Mouse (Mus musculus): ENCODE measurements around the gene Jpt1. TPM values are rescaled to one million over a fixed set of nuclear protein-coding genes. Genes with fewer than 3 reads are reported as not detected.

Gene Jpt1
- 163 and 173 TPM in 2 replicates for polyA plus RNA-seq (2011; ENCODE audit: insufficient read depth, insufficient read length, low read depth, missing spikeins)

- no peaks in the 10 kb centered on the region for H3K4me1 ChIP-seq (ENCODE audit: control insufficient read depth, insufficient read depth, low read length)
- peaks cover 4% of the 10 kb centered on the region; the same call in 1 of the 2 replicates for H3K36me3 ChIP-seq (ENCODE audit: control insufficient read depth, insufficient read depth, low read length, poor library complexity, severe bottlenecking)
- no peak for TF ChIP-seq CTCF (IDR thresholded peaks at IDR 0.05; ENCODE audit: low read depth, low read length)
- peak; percentile 94 for TF ChIP-seq POLR2A (IDR thresholded peaks at IDR 0.05; ENCODE audit: insufficient read depth, low read length)
- TF ChIP-seq EP300 (IDR thresholded peaks at IDR 0.05; ENCODE audit: insufficient read depth, low read depth, low read length), result no peak
- H3K27ac ChIP-seq (ENCODE audit: insufficient read depth, low read length), result peak within 1 kb of the TSS; percentile 27
- H3K9ac ChIP-seq (ENCODE audit: low read depth, poor library complexity, severe bottlenecking), result peak within 1 kb of the TSS; percentile 91
- peak within 1 kb of the TSS; percentile 96 for H3K4me3 ChIP-seq (ENCODE audit: low read depth, low read length)
- no peaks in the 10 kb centered on the region for H3K27me3 ChIP-seq (ENCODE audit: control insufficient read depth, insufficient read depth, low read length, poor library complexity, severe bottlenecking)
- peaks cover 5% of the 10 kb centered on the region for H3K9me3 ChIP-seq (replicated peaks; ENCODE audit: control insufficient read depth, insufficient read depth, low read length, poor library complexity, severe bottlenecking)
Measured at GRCm38 (mm10) chr11:115514238-115514663, at the start of gene Jpt1. Gene Jpt1 (minus strand): TSS chr11:115514387.

- no peaks in the 10 kb centered on the region; the same call in 1 of the 2 replicates for H3K9me3 ChIP-seq (replicated peaks; ENCODE audit: control insufficient read depth, insufficient read depth, low read length, poor library complexity, severe bottlenecking)
- H3K36me3 ChIP-seq (ENCODE audit: control insufficient read depth, insufficient read depth, low read length, poor library complexity, severe bottlenecking), result peaks cover 25% of the 10 kb centered on the region
- H3K27me3 ChIP-seq (ENCODE audit: control insufficient read depth, insufficient read depth, low read length, poor library complexity, severe bottlenecking), result no peaks in the 10 kb centered on the region
- peak overlapping the region; percentile 74 for H3K27ac ChIP-seq (ENCODE audit: insufficient read depth, low read length)
- TF ChIP-seq CTCF (IDR thresholded peaks at IDR 0.05; ENCODE audit: low read depth, low read length) (no peak), POLR2A (IDR thresholded peaks at IDR 0.05; ENCODE audit: insufficient read depth, low read length) (no peak), EP300 (IDR thresholded peaks at IDR 0.05; ENCODE audit: insufficient read depth, low read depth, low read length) (no peak)
- peak overlapping the region; percentile 99 for H3K4me3 ChIP-seq (ENCODE audit: low read depth, low read length)
- peak overlapping the region; percentile 90 for H3K9ac ChIP-seq (ENCODE audit: low read depth, poor library complexity, severe bottlenecking)
- H3K4me1 ChIP-seq (ENCODE audit: control insufficient read depth, insufficient read depth, low read length), result no peaks in the 10 kb centered on the region
Measured at GRCm38 (mm10) chr11:115563406-115563805, 49.2 kb upstream of the Jpt1 start.

- no peak for TF ChIP-seq CTCF (IDR thresholded peaks at IDR 0.05; ENCODE audit: low read depth, low read length)
- no peak for TF ChIP-seq POLR2A (IDR thresholded peaks at IDR 0.05; ENCODE audit: insufficient read depth, low read length)
- TF ChIP-seq EP300 (IDR thresholded peaks at IDR 0.05; ENCODE audit: insufficient read depth, low read depth, low read length), result no peak
- H3K27me3 ChIP-seq (ENCODE audit: control insufficient read depth, insufficient read depth, low read length, poor library complexity, severe bottlenecking), result no peaks in the 10 kb centered on the region
- H3K4me3 ChIP-seq (ENCODE audit: low read depth, low read length), result no peak overlapping the region; the same call in 1 of the 2 replicates
- no peaks in the 10 kb centered on the region for H3K36me3 ChIP-seq (ENCODE audit: control insufficient read depth, insufficient read depth, low read length, poor library complexity, severe bottlenecking)
- no peaks in the 10 kb centered on the region for H3K4me1 ChIP-seq (ENCODE audit: control insufficient read depth, insufficient read depth, low read length)
- peak overlapping the region; percentile 47 for H3K9ac ChIP-seq (ENCODE audit: low read depth, poor library complexity, severe bottlenecking)
- no peaks in the 10 kb centered on the region; the same call in 1 of the 2 replicates for H3K9me3 ChIP-seq (replicated peaks; ENCODE audit: control insufficient read depth, insufficient read depth, low read length, poor library complexity, severe bottlenecking)
- no peak overlapping the region for H3K27ac ChIP-seq (ENCODE audit: insufficient read depth, low read length)
Measured at GRCm38 (mm10) chr11:115555717-115556116, 41.5 kb upstream of the Jpt1 start.

GRCm38 (mm10) chr11:115552783-115553182, 38.6 kb upstream of the Jpt1 start:
- Histone ChIP-seq H3K27me3 (ENCODE audit: control insufficient read depth, insufficient read depth, low read length, poor library complexity, severe bottlenecking) (no peaks in the 10 kb centered on the region), H3K36me3 (ENCODE audit: control insufficient read depth, insufficient read depth, low read length, poor library complexity, severe bottlenecking) (no peaks in the 10 kb centered on the region), H3K27ac (ENCODE audit: insufficient read depth, low read length) (no peak overlapping the region), H3K4me3 (ENCODE audit: low read depth, low read length) (no peak overlapping the region), H3K9ac (ENCODE audit: low read depth, poor library complexity, severe bottlenecking) (no peak overlapping the region), H3K4me1 (ENCODE audit: control insufficient read depth, insufficient read depth, low read length) (no peaks in the 10 kb centered on the region), H3K9me3 (replicated peaks; ENCODE audit: control insufficient read depth, insufficient read depth, low read length, poor library complexity, severe bottlenecking) (no peaks in the 10 kb centered on the region)
- TF ChIP-seq POLR2A (IDR thresholded peaks at IDR 0.05; ENCODE audit: insufficient read depth, low read length) (no peak), CTCF (IDR thresholded peaks at IDR 0.05; ENCODE audit: low read depth, low read length) (peak; percentile 10)

- Histone ChIP-seq H3K4me1 (ENCODE audit: control insufficient read depth, insufficient read depth, low read length) (no peaks in the 10 kb centered on the region), H3K36me3 (ENCODE audit: control insufficient read depth, insufficient read depth, low read length, poor library complexity, severe bottlenecking) (no peaks in the 10 kb centered on the region), H3K9ac (ENCODE audit: low read depth, poor library complexity, severe bottlenecking) (no peak overlapping the region), H3K27ac (ENCODE audit: insufficient read depth, low read length) (no peak overlapping the region), H3K27me3 (ENCODE audit: control insufficient read depth, insufficient read depth, low read length, poor library complexity, severe bottlenecking) (no peaks in the 10 kb centered on the region), H3K4me3 (ENCODE audit: low read depth, low read length) (no peak overlapping the region), H3K9me3 (replicated peaks; ENCODE audit: control insufficient read depth, insufficient read depth, low read length, poor library complexity, severe bottlenecking) (no peaks in the 10 kb centered on the region)
- TF ChIP-seq EP300 (IDR thresholded peaks at IDR 0.05; ENCODE audit: insufficient read depth, low read depth, low read length) (no peak), CTCF (IDR thresholded peaks at IDR 0.05; ENCODE audit: low read depth, low read length) (no peak), POLR2A (IDR thresholded peaks at IDR 0.05; ENCODE audit: insufficient read depth, low read length) (no peak)
Measured at GRCm38 (mm10) chr11:115543571-115543970, 29.4 kb upstream of the Jpt1 start.

GRCm38 (mm10) chr11:115538045-115538444, 23.9 kb upstream of the Jpt1 start:
- TF ChIP-seq POLR2A (IDR thresholded peaks at IDR 0.05; ENCODE audit: insufficient read depth, low read length) (no peak), EP300 (IDR thresholded peaks at IDR 0.05; ENCODE audit: insufficient read depth, low read depth, low read length) (no peak)
- H3K4me1 ChIP-seq (ENCODE audit: control insufficient read depth, insufficient read depth, low read length), result peaks cover 1% of the 10 kb centered on the region
- no peaks in the 10 kb centered on the region for H3K27me3 ChIP-seq (ENCODE audit: control insufficient read depth, insufficient read depth, low read length, poor library complexity, severe bottlenecking)
- H3K4me3 ChIP-seq (ENCODE audit: low read depth, low read length), result no peak overlapping the region
- peaks cover 16% of the 10 kb centered on the region for H3K36me3 ChIP-seq (ENCODE audit: control insufficient read depth, insufficient read depth, low read length, poor library complexity, severe bottlenecking)
- H3K9me3 ChIP-seq (replicated peaks; ENCODE audit: control insufficient read depth, insufficient read depth, low read length, poor library complexity, severe bottlenecking), result no peaks in the 10 kb centered on the region
- H3K27ac ChIP-seq (ENCODE audit: insufficient read depth, low read length), result peak overlapping the region; percentile 50; the same call in 1 of the 2 replicates
- no peak overlapping the region for H3K9ac ChIP-seq (ENCODE audit: low read depth, poor library complexity, severe bottlenecking)
